Mouse (Mus musculus) urinary bladder, postnatal 10 days (tissue): Measurements from ENCODE around the gene A930009A15Rik.

Experiments used
- DNase-seq: peaks from one replicate; pipeline ENCODE4 v3.0.0; 2022; ENCODE audit warnings: low spot score

The A930009A15Rik gene

DNA sequence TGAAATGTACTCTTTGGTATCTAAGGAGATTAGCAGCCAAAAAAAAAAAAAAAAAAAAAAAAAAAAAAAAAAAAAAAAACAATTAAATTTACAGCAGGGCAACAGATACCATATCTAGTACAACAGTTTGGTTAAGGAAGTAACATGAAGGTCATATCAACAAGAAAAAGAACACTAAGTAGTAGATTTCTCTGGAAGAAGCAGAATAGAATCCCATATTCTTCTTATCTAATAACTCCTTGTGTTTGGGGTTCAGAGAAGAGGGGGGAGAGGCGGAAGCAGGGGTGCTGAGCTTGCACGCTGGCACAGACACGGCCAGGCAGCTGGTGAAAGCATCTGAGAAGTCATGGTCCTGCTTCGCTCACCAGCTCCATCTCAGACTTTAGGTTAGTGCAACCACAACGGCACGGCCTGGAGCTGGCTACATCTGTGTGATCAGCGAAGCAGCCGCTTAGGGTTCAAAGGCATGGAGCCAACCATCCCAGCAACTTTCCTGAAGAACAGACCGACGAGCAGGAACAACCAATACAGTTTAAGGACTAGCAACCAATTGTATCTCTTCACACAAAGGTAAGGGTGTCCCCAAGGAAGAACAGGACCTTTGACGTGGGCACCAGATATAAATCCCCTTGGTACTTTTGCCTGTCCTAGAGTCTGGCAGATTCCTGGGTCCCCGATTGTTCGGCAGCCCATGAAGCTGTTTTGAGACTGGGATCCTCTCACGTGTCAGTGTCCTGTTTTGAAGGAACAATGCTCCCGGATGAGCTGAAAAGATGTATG, at the start of gene A930009A15Rik:
A930009A15Rik (plus strand) TSS at position 275 of the 780 bp plus-strand sequence.
- no peak for DNase-seq

DNA sequence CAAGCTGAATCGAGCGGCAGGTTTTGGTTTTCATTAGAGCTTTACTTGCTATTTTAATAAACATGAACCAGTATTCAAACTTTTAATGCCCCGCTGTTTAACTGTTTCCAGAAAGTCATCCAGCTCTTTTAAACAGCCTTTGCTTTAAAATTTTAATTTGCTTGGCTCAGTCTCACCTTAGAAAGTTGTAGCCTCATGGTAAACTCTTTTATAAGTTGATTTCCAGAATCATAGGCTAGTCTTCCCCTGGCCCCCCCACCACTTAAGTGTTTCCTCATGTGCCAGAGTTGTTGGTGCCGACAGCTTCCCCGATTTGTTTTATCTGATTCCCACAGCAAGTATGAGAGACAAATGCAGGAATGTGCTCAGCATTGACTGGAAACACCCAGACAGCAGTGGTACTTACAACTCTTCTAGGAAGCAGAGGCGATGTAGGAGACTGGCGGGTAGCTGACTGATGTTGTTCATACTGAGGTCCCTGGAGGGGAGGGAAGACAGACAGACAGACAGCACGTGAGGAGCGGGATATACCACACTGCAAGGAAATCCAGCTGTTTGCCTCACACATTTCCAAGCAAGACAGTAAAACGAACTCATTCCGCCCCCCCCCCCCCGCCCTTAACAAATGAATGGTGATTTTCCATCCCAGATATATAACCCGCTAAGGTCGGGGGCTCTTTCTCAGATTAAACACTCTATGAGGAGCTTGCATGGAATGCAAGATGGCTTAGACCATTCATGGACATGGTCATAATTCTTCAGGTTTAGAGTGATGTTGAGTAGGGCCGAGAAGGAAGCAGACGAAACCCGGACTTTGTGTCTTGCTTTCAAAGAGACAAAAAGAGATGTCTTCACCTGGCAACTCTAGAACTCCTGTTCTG, 49.3 kb upstream of the A930009A15Rik start:
- DNase-seq, result no peak

- no peak for DNase-seq
Measured at GRCm38 (mm10) chr10:115521081-115521451, 48.7 kb upstream of the A930009A15Rik start.

GRCm38 (mm10) chr10:115528892-115529291, 40.9 kb upstream of the A930009A15Rik start:
- DNase-seq, result no peak

DNA sequence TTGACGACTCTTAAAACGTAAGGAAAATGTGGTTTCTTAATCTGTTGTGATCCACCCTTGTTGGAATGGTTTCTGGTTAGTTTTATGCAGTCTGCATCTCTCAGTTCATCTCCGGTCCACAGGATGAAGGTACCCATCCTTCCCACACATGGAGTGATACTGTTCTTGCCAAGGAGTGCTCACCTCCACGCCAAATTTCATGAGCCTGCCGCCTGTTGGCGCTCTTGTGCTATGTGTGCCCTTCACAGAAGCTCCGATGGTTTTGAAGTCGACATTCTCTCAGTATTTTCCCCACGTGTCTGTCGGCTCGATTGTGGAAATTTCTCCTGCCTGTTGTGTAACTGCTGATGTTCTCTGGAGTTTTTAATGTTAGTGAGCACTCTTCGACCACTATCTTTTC, 40.0 kb upstream of the A930009A15Rik start:
- no peak for DNase-seq

- no peak for DNase-seq
Measured at GRCm38 (mm10) chr10:115530746-115531145, 39.0 kb upstream of the A930009A15Rik start.

DNA sequence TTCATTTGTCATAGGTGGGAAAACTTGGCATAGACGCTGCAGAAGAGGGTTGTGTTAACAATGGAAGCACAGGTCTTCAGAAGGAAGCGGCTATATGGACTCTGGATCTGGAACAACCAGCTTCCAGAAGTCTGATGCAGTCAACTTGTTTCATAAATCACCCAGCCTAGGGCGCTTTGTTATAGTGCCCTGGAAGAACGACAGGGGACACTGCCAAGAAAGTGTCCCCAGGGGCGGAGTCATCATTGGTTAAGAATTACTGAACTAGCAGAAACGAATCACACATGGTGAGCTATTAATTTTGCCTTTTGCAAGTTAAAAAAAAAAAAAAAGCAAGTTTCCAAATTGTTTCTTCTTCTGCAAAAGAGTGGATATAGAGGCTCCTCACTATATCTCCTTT, 26.9 kb upstream of the A930009A15Rik start:
- DNase-seq, result no peak

GRCm38 (mm10) chr10:115550253-115550652, 19.5 kb upstream of the A930009A15Rik start:
- DNase-seq, result no peak

DNA sequence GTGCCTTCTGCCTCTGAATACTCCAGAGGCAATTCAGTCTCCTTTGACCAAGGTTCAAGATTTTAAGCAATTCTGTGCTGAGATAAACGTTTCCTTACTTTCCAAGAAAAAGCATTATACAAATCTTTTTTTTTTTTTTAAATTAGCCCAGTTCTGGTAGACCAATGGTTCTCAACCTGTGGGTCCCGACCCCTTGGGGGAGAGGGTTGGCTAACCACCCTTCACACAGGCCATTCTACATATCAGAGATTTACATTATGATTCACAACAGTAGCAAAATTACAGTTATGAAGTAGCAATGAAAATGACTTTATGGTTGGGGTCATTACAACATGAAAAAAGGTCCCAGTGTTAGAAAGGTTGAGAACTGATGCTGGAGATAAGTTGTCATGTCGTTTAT, 18.7 kb upstream of the A930009A15Rik start:
- DNase-seq, result no peak

DNA sequence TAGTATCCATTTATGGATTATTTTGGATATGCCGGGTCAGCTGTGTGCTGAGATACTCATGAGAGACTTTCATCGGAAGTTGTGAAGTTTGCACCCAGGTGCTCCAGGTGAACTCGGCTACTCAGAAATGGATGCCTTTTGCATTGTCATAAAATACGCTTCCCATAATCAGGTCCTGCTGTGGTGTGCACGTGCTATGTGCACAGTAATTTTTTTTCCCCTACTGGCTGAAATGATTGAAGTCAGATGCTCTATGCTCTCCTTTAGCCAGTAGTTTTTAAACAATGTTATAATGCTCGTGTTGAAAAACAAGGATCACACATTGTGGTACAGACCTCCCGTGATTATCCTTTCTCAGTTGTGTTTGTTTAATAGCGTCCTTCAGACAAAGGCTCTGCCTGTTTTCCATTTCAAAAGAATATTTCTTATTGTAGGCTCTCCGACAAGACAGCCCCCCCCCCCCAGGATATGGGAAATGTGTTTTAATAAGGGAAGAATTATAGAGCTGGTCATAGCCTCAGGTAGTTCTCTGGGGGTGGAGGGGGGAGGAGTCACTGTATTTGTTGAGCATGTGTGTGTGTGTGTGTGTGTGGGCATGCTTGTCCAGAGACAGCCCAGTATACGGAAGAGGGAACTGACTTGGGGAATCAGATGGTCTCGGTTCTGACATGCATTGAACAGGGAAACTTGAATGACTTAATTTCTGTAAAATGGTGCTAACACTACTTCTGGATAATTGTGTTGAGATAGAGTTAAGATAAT, 16.3 kb upstream of the A930009A15Rik start:
- no peak for DNase-seq

DNA sequence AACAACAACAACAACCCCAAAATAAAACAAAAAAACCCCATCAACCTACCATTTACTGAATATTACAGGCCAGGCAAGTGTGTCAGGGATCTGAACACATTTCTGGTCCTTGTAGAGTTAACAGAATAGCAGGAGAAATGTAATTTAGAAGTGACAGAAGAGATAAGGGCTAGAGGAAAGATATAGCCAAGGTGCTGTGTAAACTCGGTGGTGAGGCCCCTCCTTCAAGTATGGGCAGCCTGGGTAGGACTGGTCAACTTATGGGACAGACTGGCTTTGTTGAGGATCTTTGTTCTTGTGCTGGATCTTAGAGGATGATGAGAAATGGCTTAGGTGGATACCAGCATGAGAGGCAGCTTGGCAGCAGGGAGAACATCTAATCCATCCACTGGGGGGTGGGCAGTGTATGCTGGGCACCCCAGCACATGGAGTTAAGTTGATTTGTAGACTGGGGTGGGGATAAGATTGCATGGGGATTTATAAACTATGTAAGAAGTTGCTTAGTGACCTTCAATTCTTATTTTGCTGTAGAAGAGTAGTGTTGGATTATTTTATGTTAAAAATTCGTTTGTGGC, 14.5 kb upstream of the A930009A15Rik start:
- DNase-seq, result no peak

DNA sequence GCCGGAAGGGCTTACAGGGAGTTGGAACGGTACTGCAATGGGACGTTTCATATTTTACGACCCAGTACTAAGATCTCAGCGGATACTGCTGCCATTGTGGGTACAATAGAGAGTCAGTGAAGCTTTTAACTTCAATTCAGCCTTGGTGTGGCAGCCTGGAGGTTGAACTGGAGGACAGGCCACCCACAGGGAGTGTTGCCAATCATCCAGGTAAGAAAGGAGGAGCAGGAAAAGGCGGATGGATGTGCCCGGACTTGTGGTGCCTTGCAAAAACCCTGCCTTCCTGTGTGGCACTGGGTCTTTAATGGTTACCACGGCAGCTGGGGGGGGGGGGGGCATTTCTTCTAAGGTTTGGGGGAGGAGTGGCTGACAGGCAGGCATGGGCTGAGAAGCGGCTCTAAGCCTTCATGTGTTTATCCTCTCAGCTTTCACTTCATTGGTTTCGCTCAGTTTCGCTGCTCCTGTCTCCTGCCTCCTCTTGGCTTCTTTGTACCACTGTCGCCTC, 13.0 kb upstream of the A930009A15Rik start:
- no peak for DNase-seq

DNA sequence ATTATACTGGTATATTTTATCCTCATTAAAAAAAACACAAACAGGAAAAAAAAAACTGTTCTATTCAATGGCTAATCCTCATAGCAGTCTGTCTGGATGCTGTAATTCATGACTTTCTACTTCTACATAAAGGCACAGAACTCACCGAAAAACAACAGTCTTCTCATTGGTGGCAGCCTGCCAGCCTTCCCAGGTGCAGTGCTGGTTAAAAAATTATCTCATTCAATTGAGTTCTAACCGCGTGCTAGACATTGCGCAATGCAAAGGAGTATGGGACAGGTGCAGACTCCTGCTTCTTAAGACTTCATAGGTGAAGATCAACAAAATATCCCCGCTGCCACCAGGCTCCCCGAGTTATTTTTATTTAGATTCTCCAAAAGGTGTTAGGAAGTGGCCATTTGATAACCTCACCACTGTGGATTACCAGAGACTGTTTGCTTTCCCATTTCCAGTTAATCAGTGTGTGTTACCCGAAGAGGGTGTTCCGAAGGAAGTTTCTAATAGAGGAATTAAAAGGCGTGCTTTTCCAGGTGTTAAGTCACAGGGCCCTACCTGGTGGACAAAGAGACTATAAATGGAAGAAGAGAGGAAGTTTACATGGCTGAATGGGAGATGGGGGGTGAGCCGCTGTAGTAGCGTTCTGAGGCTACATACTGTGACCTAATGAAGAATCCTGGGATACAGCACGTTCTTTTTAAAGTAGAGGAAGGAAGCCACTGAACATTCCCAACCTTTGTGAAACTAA, 8.5 kb upstream of the A930009A15Rik start:
- DNase-seq, result no peak

GRCm38 (mm10) chr10:115562911-115563686, 6.7 kb upstream of the A930009A15Rik start:
- no peak for DNase-seq

- DNase-seq, result no peak
Measured at GRCm38 (mm10) chr10:115563961-115564360, 5.8 kb upstream of the A930009A15Rik start.

GRCm38 (mm10) chr10:115570577-115570976, 791 bp downstream of the A930009A15Rik start:
- no peak for DNase-seq

- no peak for DNase-seq
Measured at GRCm38 (mm10) chr10:115571317-115571716, 1.5 kb downstream of the A930009A15Rik start.

DNA sequence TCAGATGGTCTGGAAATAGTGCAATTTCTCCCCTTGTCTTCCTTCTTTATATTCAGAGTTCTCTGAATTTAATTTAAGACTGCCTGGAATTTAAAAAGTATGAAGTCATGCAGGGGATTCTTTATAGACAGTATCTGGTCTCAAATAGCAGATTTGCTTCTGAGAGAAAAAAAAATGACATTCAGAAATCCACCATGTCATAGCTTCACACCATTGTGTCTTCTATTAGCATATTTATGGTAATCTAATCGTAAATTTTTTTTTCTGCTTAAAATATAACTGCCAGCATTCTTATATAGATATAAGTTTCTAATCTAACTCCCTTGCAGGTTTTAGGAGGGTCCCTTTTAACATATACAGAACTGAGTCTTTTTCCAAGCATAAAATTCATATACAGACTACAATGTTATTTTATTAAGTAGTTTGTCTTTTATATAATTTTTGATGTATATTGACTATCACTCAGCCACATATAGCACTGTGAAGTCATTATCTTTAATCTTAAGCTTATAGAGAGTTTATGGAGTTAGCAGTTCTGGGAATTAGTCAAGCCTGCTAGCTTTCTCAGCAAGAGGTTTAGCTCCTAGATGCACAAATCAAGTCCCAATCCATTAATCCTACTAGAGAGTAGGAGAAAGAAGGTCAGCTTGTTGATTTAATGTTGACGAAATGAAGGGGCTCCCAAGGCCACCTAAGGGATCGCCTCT, 2.1 kb downstream of the A930009A15Rik start:
- DNase-seq, result no peak

DNA sequence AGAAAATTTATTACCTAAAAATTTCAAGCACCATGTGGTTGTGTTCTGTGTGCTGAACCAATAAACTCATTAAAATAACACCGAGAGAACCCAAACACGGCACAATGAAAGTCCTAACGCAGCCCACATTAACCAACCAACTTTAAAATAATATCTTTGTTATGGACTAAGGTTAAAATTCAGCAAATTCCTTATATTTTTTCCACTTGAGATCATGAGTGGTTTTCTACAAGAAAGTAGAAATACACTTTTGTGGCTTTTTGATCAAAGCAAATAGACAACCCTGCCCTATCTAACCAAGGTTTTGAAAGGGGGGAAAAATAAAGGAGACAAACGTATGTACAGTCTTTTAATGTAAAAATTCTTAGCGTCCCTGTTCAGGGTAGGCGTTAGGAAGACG, 9.3 kb downstream of the A930009A15Rik start:
- DNase-seq, result no peak

DNA sequence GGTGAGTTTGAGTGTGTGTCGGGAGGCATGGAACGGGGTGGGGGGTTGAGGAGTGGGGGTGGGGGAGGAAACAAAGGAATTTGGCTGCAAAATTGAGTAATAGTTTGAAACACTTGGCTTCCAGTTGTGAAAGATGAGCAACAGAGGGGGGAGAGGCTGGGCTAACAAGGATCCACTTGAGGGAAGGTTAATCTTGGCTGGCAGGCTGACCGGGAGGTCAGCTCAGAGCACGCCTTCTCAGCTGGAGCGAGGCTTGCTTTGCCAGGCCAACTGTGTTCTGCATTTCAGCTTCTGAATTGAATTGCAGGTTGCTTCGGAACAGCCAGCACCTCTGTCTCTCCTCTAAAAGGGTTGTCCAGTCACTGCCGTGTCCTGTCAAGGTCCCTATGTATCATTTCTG, 9.7 kb downstream of the A930009A15Rik start:
- DNase-seq, result no peak
